Mouse (Mus musculus): ENCODE results near the gene Vtcn1. TPM values are rescaled to one million over a fixed set of nuclear protein-coding genes. Genes with fewer than 3 reads are reported as not detected.

Vtcn1 gene
- polyA plus RNA-seq (2014; fragmentation: Nextera tagmentation; extraction: Ambion mirVana), result not detected in 2 replicates

DNA sequence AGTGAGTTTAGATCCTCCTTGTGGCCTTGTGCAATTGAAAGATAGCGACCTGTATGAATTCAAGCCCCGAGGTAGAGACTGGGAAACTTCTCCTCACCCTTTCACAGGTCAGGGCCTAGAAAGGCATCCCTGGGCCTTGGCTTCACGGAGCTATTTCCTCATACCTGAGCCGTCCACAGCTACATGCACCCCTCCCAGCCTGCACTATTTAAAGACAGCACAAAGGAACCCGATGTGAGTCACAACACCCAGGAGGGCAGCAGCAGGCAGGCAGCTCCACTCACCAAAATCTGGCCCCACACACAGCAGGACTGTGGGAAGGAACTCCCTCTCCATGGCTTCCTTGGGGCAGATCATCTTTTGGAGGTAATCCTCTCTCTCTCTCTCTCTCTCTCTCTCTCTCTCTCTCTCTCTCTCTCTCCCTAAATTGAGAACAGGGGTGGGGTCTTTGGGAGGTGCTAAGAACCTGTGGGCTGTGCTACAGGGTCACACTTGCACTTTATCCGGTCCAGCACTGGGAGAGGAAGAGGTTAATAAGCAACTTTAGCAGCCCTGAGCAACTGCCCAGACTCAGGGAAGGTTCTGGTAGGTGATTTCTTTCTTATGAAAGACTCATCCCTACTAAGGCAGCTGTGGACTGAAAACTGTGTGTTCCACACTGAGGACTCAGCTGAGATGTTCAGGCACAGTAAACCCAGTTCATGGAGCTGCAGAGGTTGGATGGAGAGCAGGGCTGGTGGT is at the start of gene Vtcn1:
Vtcn1 (plus strand) TSS at position 235 of the 741 bp plus-strand sequence.
- no peak for ATAC-seq (ENCODE audit: low FRiP score)

DNA sequence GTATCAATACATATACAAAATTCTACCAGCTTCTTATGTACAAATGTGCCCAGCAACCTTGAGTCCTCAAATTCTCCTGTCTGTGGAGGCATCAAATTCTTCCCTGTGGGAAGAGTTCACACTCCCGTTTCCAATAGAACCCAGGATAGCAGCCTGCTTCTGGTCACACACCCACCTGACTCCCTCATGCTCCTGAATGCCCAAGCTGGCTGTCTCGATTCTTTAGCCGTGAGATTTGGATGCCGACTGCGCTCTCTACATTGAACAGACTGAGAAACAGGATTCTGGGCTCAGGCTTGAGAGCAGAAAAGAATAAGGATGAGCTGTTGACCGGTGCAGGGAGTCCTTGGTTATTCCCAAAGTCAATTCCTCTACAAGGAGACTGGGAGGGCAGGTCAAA is 48.3 kb upstream of the Vtcn1 start:
- no peak overlapping the region for H3K27ac ChIP-seq
- no peak overlapping the region for H3K9ac ChIP-seq
- no peak for DNase-seq (ENCODE audit: low spot score)
- H3K27me3 ChIP-seq (ENCODE audit: control insufficient read depth, insufficient read depth, low read length), result no peaks in the 10 kb centered on the region
- WGBS, result 83% methylated on average over 6 of the region's 6 CpGs
- H3K4me2 ChIP-seq (replicated peaks), result no peak overlapping the region
- no peak for ATAC-seq (ENCODE audit: low FRiP score)
- H3K9me3 ChIP-seq (ENCODE audit: control insufficient read depth, low read length), result no peaks in the 10 kb centered on the region
- no peak overlapping the region for H3K4me3 ChIP-seq (replicated peaks; ENCODE audit: low read length)
- no peaks in the 10 kb centered on the region for H3K36me3 ChIP-seq (replicated peaks; ENCODE audit: control insufficient read depth, insufficient read depth)
- no peaks in the 10 kb centered on the region for H3K4me1 ChIP-seq (replicated peaks; ENCODE audit: control insufficient read depth, insufficient read depth, low read length)

More for the DNA sequence above, at the start of gene Vtcn1:
- H3K9me3 ChIP-seq (ENCODE audit: control insufficient read depth, low read length), result no peaks in the 10 kb centered on the region
- H3K36me3 ChIP-seq (replicated peaks; ENCODE audit: control insufficient read depth, insufficient read depth), result no peaks in the 10 kb centered on the region
- 68% methylated on average over 6 of the region's 6 CpGs for WGBS
- DNase-seq (ENCODE audit: low spot score), result no peak
- H3K27ac ChIP-seq, result no peak within 1 kb of the TSS
- no peak within 1 kb of the TSS for H3K4me2 ChIP-seq (replicated peaks)
- no peak within 1 kb of the TSS for H3K4me3 ChIP-seq (replicated peaks; ENCODE audit: low read length)
- no peaks in the 10 kb centered on the region for H3K27me3 ChIP-seq (ENCODE audit: control insufficient read depth, insufficient read depth, low read length)
- no peak within 1 kb of the TSS for H3K9ac ChIP-seq
- H3K4me1 ChIP-seq (replicated peaks; ENCODE audit: control insufficient read depth, insufficient read depth, low read length), result no peaks in the 10 kb centered on the region

GRCm38 (mm10) chr3:100777568-100777967 is 47.7 kb upstream of the Vtcn1 start:
- DNase-seq (ENCODE audit: low spot score) (no peak), ATAC-seq (ENCODE audit: low FRiP score) (no peak)
- Histone ChIP-seq H3K9me3 (ENCODE audit: control insufficient read depth, low read length) (no peaks in the 10 kb centered on the region), H3K4me3 (replicated peaks; ENCODE audit: low read length) (no peak overlapping the region), H3K36me3 (replicated peaks; ENCODE audit: control insufficient read depth, insufficient read depth) (no peaks in the 10 kb centered on the region), H3K4me1 (replicated peaks; ENCODE audit: control insufficient read depth, insufficient read depth, low read length) (no peaks in the 10 kb centered on the region), H3K27ac (no peak overlapping the region), H3K9ac (no peak overlapping the region), H3K4me2 (replicated peaks) (no peak overlapping the region), H3K27me3 (ENCODE audit: control insufficient read depth, insufficient read depth, low read length) (no peaks in the 10 kb centered on the region)
- WGBS, result 12% methylated on average over 4 of the region's 4 CpGs

- H3K4me1 ChIP-seq (replicated peaks; ENCODE audit: control insufficient read depth, insufficient read depth, low read length), result no peaks in the 10 kb centered on the region
- no peak overlapping the region for H3K4me2 ChIP-seq (replicated peaks)
- H3K4me3 ChIP-seq (replicated peaks; ENCODE audit: low read length), result no peak overlapping the region
- ATAC-seq (ENCODE audit: low FRiP score), result no peak
- no peak for DNase-seq (ENCODE audit: low spot score)
- H3K36me3 ChIP-seq (replicated peaks; ENCODE audit: control insufficient read depth, insufficient read depth), result no peaks in the 10 kb centered on the region
- H3K27ac ChIP-seq, result no peak overlapping the region
- H3K27me3 ChIP-seq (ENCODE audit: control insufficient read depth, insufficient read depth, low read length), result no peaks in the 10 kb centered on the region
- WGBS, result 75% methylated on average over 2 of the region's 2 CpGs
- no peaks in the 10 kb centered on the region for H3K9me3 ChIP-seq (ENCODE audit: control insufficient read depth, low read length)
- no peak overlapping the region for H3K9ac ChIP-seq
These were observed 39.2 kb upstream of the Vtcn1 start for GRCm38 (mm10) chr3:100786076-100786475.

- no peak overlapping the region for H3K27ac ChIP-seq
- H3K36me3 ChIP-seq (replicated peaks; ENCODE audit: control insufficient read depth, insufficient read depth), result no peaks in the 10 kb centered on the region
- H3K4me1 ChIP-seq (replicated peaks; ENCODE audit: control insufficient read depth, insufficient read depth, low read length), result no peaks in the 10 kb centered on the region
- no peaks in the 10 kb centered on the region for H3K27me3 ChIP-seq (ENCODE audit: control insufficient read depth, insufficient read depth, low read length)
- no peak overlapping the region for H3K4me3 ChIP-seq (replicated peaks; ENCODE audit: low read length)
- no peaks in the 10 kb centered on the region for H3K9me3 ChIP-seq (ENCODE audit: control insufficient read depth, low read length)
- no peak overlapping the region for H3K9ac ChIP-seq
- ATAC-seq (ENCODE audit: low FRiP score) (no peak), DNase-seq (ENCODE audit: low spot score) (no peak)
- WGBS, result 81% methylated on average over 3 of the region's 3 CpGs
- H3K4me2 ChIP-seq (replicated peaks), result no peak overlapping the region
These were observed 33.6 kb upstream of the Vtcn1 start for GRCm38 (mm10) chr3:100791670-100792069.

DNA sequence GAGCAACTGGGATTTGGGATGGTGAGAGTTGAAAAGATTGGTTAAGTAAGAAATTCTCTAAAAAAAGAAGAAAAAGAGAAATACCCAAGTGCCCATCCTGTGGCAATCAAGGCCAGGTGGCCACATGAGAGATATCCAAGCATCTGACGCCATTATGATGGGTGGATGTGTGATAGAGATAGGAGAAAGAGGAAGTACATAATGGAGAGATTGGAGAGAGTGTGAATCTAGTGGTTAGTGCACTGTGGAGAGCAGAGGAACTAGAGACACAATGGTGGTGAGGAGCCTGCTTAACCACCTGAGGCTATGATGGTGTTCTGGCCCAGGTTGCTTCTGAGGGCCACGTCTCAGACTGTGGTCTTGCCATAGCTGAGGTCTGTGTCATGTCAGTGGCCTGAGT is 31.9 kb upstream of the Vtcn1 start:
- 93% methylated on average over 2 of the region's 2 CpGs for WGBS
- no peaks in the 10 kb centered on the region for H3K36me3 ChIP-seq (replicated peaks; ENCODE audit: control insufficient read depth, insufficient read depth)
- H3K4me1 ChIP-seq (replicated peaks; ENCODE audit: control insufficient read depth, insufficient read depth, low read length), result no peaks in the 10 kb centered on the region
- no peak overlapping the region for H3K4me2 ChIP-seq (replicated peaks)
- H3K27me3 ChIP-seq (ENCODE audit: control insufficient read depth, insufficient read depth, low read length), result no peaks in the 10 kb centered on the region
- H3K27ac ChIP-seq, result no peak overlapping the region
- H3K9me3 ChIP-seq (ENCODE audit: control insufficient read depth, low read length), result no peaks in the 10 kb centered on the region
- DNase-seq (ENCODE audit: low spot score), result no peak
- H3K9ac ChIP-seq, result no peak overlapping the region
- ATAC-seq (ENCODE audit: low FRiP score), result no peak
- no peak overlapping the region for H3K4me3 ChIP-seq (replicated peaks; ENCODE audit: low read length)

- Histone ChIP-seq H3K4me1 (replicated peaks; ENCODE audit: control insufficient read depth, insufficient read depth, low read length) (no peaks in the 10 kb centered on the region), H3K27ac (no peak overlapping the region), H3K4me2 (replicated peaks) (no peak overlapping the region), H3K9me3 (ENCODE audit: control insufficient read depth, low read length) (no peaks in the 10 kb centered on the region), H3K27me3 (ENCODE audit: control insufficient read depth, insufficient read depth, low read length) (no peaks in the 10 kb centered on the region), H3K9ac (no peak overlapping the region), H3K36me3 (replicated peaks; ENCODE audit: control insufficient read depth, insufficient read depth) (no peaks in the 10 kb centered on the region), H3K4me3 (replicated peaks; ENCODE audit: low read length) (no peak overlapping the region)
- 72% methylated on average over 4 of the region's 4 CpGs for WGBS
- DNase-seq (ENCODE audit: low spot score) (no peak), ATAC-seq (ENCODE audit: low FRiP score) (no peak)
These were observed 28.7 kb upstream of the Vtcn1 start for GRCm38 (mm10) chr3:100796571-100796970.

DNA sequence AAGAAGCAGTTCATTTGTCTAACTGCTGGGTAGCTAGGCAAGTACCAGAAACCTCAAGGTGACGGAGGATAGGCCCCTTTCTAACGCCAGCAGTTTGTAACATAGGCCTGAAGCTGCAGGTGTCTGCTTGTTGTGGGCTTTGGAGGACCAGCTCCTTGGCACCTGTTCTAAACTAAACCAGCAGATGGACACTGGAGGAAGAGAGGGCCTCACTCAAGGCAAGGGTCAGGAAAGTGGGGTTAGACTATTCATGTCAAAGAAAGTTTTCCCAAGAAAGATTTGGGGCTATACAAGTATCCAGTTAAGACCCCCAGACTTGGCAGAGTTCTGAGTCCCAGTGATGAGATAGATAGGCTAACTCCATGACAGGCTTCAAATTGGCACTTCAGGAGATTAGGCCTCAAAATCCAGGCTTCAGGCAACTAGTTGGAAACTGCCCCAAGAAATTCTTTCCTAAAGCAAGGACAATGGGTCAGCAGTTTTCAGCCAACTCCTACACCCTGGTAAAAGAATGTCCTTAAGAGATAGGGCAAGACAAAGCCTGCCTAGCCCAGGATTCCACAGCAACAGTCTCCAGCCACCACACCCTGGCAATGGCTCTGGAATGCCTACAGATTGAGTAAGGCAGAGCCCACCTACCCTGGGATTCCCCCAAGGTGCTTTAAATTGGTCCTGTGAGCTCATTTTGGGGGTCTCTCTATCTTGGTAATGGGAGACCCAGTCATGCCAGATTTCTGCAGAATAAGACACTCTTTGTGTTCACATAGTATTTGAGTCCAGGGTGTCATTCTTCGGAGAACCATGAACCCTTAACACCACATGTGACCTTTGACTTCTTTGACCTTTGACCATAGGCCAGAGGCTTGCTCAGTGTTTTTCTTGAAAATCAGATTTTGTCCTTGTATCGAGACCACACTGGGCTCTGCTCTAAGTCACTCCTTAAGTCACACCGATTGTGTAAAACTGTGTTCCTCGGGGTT is 27.8 kb upstream of the Vtcn1 start:
- WGBS, result 75% methylated on average over 6 of the region's 6 CpGs
- no peaks in the 10 kb centered on the region for H3K27me3 ChIP-seq (ENCODE audit: control insufficient read depth, insufficient read depth, low read length)

DNA sequence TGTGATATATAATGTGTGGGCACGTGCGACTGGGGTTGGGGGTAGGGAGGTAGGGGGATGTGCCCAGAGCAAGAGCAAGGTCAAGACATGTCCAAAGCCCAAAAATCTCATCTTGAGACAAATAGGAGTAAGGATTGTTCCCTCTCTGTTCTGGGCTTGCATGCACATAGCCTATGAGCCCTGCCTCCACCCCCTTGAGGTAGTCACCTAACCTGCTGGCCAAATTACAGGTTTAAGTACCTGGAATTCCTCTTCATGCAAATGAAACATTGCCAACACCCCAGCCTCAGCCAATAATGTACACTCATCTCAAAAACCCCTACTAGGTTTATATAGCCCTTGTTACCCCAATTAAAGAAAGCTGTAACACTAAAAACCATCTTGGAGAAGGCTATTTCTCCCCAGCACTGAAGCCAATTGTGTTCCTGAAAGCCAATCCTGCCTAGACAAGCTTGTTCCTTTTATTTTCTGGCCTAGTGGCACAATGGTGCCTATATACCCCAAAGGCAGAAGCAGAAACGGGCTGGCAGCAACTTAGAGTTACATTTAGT is 26.3 kb upstream of the Vtcn1 start:
- Histone ChIP-seq H3K36me3 (replicated peaks; ENCODE audit: control insufficient read depth, insufficient read depth) (no peaks in the 10 kb centered on the region), H3K4me3 (replicated peaks; ENCODE audit: low read length) (no peak overlapping the region), H3K9ac (no peak overlapping the region), H3K4me1 (replicated peaks; ENCODE audit: control insufficient read depth, insufficient read depth, low read length) (no peaks in the 10 kb centered on the region), H3K27ac (no peak overlapping the region), H3K9me3 (ENCODE audit: control insufficient read depth, low read length) (no peaks in the 10 kb centered on the region), H3K27me3 (ENCODE audit: control insufficient read depth, insufficient read depth, low read length) (no peaks in the 10 kb centered on the region), H3K4me2 (replicated peaks) (no peak overlapping the region)
- 94% methylated on average over 3 of the region's 3 CpGs for WGBS
- DNase-seq (ENCODE audit: low spot score) (no peak), ATAC-seq (ENCODE audit: low FRiP score) (no peak)

More for the DNA sequence above, 27.8 kb upstream of the Vtcn1 start:
- Histone ChIP-seq H3K27ac (no peak overlapping the region), H3K4me1 (replicated peaks; ENCODE audit: control insufficient read depth, insufficient read depth, low read length) (no peaks in the 10 kb centered on the region), H3K36me3 (replicated peaks; ENCODE audit: control insufficient read depth, insufficient read depth) (no peaks in the 10 kb centered on the region), H3K9me3 (ENCODE audit: control insufficient read depth, low read length) (no peaks in the 10 kb centered on the region), H3K4me3 (replicated peaks; ENCODE audit: low read length) (no peak overlapping the region), H3K9ac (no peak overlapping the region), H3K4me2 (replicated peaks) (no peak overlapping the region)
- no peak for ATAC-seq (ENCODE audit: low FRiP score)
- no peak for DNase-seq (ENCODE audit: low spot score)

Measured in hindbrain, embryonic 14.5 days (tissue).